Mouse (Mus musculus): ENCODE data around the gene Ss18l2.
A peak's percentile ranks its signal among the peaks of the same experiment; 100 is the strongest.

The Ss18l2 gene

DNA sequence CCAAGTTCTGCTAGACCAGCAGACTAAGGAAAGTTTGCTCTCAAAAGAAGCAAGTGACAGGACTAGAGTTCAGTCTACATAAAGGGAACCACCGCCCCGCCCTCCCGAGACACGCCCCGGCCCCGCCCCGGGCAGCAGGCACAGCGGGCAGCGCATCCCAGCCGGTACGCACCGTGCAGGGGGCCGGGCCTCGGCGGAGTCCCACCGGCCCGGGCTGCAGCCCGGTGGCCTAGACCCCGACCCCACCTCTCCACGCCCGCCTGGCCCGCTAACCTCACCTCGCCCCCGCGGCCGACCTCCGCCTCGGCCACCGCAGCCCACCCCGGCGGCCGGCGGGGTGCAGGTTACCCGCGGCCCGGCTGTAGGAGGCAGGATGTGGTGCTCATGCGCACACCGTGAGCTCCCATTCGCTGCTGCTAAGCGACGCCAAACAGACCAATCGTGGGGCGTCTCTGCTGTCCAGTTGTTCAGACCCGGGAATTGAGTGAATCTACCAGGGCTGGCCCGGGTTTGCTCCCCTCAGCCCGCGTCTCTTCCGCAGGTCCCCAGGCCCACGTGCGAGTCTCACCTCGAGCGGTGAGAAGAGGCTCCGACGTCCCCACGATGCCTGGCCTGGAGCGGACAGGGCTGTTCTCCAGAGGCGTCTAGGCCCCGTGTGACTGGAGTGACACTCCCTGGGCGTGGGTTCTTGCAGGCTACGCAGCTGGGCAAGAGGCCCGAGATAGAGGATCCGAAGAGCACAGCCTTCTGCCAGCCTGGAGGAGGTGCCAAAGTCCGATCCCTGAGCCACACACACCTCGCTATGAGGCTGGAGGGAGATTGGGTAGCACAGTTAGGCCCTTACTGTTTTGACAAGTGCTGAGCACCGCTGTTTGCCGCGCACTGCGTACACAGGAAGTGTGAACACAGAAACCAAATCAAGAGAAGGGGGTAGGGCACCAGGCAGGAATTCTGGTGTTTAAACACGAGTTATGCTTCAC is 5.2 kb upstream of the Ss18l2 start, which contains the start of gene Sec22c:
Gene Sec22c, minus strand, starts transcription at position 845 of the 980 bp plus-strand sequence.
- DNase-seq: peak; percentile 95

DNA sequence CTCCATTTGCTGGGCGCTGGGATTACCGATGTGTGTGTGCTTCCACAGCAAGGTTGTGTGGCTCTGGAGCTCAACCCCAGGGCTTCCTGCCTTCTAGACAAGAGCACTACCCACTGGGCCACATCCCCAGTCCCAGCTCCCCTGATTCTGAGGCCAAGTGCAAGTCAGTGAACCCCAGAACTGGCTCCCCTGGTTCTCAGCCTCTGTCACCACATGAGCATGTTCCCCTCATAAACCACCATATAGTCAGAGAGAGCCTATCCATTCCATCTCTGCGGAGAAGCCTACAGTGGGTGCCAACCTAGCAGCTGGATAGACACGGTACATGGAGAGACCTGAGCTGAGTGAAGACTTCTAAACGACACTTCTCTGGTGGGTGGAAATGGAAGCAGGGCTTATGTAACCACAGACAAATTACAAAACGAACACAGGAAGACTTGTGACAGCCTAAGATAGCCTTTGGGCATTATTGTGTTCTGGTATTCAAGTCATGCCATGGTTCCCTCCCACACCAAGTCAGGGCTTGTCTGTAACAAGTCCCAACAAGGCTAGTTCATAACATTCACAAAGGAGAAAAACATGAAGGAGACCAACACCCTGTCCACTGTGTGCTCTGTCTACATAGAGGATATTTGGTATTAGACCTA is 4.0 kb upstream of the Ss18l2 start:
- peak; percentile 35 for DNase-seq

GRCm38 (mm10) chr9:121707801-121708200 is 2.3 kb upstream of the Ss18l2 start:
- DNase-seq: no peak

- peak; percentile 56 for DNase-seq
Observed at GRCm38 (mm10) chr9:121708506-121709486, 1.3 kb upstream of the Ss18l2 start.

DNA sequence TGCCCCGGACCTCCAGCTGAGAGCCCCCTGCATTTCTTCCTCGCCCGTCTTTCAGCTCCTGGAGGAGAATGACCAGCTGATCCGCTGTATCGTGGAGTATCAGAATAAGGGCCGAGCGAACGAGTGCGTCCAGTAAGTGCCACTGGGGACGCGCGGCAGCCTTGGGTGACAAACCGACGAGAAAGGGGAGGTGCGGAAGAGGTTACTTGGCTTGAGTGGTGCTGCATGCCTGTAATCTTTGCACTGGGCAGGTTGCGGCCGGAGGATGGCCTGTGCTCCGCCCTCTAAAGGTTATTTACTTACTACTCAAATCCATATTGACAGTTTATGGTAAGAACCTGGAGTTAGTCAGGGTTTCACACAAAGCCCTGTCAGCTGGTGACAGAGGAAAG is 451 bp downstream of the Ss18l2 start:
- peak; percentile 51 for DNase-seq

DNA sequence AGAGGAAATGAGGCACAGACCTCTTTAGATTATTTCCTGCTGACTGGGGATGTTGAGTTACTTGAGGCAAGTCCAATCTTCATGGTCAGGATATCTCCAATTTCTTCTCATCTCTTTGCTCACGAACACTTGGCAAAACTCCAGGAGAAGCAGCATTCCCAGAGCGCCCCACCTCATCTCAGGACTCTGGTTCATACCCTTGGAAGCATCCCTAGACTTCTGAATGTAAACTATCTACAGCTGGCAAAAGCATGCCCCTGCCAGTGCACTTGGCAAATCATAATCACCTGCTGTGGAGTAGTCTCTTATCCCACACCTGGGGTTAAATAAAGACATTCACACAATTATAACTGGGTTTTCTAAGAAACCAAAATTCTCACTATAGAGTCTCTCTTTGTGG is 6.9 kb downstream of the Ss18l2 start:
- no peak for DNase-seq

DNA sequence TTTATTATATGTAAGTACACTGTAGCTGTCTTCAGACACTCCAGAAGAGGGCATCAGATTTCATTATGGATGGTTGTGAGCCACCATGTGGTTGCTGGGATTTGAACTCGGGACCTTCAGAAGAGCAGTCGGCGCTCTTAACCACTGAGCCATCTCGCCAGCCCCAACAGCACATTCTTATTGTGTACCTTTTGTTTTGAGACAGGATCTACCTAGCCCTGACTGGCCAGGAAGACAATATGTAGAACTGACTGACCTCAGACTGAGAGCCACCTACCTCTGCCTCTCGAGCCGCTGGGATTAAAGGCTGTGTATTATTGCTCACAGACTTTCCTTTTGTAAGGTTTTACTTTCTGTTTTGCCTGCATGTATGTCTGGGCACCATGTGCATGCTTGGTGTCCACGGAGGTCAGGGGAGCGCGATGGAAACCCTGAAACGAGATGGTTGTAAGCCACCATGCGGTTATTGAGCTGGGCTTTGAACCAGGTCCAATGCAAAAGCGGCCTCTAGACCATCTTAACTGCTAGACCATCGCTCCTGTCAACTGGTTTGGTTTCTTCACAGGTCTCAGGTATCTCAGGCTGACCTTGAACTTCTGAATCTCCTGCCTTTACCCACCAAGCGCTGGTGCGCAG is 8.1 kb downstream of the Ss18l2 start:
- peak; percentile 24 for DNase-seq

DNA sequence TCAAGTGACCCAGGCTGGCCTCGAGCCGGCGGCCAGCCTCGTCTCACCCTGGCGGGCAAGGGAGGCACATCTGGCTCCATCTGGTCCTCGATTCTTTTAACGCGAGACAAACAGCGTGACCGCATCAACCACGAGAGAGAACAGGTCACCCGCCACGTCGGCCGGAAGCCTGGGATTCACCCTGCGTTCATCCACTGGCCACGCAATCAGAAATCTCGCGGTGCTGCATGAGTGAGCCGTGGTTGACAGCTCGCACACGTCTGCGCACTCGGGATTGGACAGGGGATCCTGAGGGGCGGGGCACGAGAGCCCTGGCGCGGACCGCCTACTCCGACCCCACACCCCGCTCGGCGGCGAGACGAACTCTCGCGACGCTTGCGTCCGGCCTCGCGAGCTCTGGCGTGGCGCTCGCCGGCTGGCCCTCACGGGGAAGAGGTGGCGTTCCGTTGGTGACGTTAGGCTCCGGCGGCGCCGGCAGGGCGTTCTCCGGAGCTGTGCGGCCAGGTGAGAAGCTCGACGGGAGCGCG is 8.7 kb downstream of the Ss18l2 start, which contains the start of gene Nktr:
Gene Nktr, plus strand, starts transcription at position 378 of the 527 bp plus-strand sequence.
- DNase-seq: peak; percentile 99

DNA sequence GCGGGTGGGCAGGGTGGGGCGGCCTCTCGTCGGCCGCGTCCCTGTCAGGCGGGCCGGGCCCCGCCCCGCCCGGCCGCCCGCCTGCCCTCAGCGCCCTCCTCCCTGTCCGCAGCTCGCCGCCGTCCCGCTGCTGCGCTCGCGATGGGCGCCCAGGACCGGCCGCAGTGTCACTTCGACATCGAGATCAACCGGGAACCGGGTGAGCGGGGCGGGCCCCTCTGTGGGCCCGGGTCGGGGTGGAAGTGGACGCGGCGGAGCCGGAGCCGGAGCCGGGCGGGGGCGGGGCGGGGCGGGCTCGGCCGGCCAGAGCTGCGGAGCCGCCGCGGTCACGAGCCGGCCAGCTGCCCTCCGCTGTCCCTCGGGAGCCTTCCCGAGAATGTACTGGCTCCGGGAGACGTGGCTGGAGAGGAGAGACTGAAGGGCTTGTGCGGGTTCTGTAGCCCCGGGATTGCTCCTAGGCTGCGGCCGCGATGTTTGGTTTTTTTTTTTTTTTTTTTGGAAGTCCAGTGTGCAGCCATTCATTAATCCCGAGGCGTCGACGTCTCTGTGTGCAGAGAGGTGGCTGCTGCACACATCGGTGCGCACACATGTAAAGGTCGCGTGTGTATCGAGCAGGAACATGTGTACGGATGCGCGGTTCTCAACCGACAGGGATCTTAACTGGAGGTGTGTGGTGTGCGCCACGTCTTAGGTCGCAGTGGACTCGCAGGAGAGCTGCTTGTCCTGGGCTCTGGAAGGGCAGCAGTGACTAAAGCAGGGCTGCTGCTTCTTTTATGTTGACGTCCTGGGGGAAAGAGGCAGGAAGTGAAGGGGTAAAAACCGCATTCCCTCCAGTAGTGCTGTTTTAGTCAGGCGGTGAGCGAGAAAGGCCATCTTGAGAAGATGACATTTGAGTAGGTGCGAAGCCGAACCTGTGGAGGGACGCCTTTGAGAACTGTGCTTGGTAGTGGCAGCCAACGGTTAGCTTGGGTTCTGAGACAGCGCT is 9.5 kb downstream of the Ss18l2 start:
- peak; percentile 26 for DNase-seq

DNA sequence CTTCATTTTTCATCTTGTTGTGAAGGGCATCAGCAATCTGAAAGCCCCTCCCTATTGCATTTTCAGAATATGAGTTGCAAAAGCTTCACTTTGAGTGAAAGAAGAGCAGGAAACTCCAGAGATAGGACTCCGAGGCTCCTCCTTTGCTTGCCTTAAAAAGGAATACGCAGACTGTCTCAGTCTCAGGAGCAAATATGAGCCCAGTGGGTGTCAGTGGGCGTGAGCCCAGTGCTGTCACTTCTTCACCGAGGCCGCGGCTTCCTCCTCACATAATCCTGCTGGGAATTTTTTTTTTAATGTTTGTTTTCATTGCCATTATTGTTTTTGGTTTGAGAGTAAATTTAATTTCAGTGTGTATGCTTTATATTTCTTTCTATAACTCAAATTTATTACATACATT is 30.4 kb downstream of the Ss18l2 start:
- DNase-seq: no peak

- no peak for DNase-seq
Observed at GRCm38 (mm10) chr9:121741168-121741567, 31.0 kb downstream of the Ss18l2 start.

DNA sequence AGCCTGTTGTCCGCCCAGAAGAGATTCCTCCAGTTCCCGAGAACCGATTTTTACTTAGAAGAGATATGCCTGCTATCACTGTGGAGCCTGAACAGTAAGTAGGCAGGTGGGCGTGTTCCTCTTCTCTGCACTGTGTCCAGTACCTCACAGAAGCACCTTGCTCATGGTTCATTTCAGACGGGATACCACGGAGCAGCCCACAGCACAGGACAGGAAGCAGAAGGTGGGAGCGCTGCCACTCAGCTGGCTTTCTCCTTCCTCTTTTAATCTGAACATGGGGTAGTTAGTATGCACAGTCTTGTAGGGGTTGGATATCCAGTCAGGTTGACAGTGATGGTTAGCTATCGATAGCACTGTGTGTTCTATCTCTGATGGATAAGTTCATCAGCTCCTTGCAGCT is 33.9 kb downstream of the Ss18l2 start:
- no peak for DNase-seq

DNA sequence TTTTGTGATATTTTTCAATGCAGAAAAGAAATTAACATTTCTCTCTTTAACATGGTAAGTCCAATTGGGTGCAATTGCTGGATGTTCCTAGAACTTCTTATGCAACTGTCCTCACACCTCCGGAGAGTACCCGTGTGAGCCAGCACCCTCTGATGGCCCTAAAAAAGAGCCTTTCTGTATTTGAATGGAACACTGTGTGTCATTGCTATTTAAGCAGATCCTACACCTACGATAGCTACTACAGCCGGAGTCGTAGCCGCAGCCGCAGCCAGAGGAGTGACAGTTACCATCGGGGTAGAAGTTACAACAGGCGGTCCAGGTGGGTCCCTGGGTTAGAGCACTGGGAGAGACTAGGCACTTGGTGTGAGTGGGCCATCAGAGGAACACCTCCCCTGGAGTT is 42.6 kb downstream of the Ss18l2 start:
- no peak for DNase-seq

- DNase-seq: no peak
Observed at GRCm38 (mm10) chr9:121754624-121755023, 44.5 kb downstream of the Ss18l2 start.

DNA sequence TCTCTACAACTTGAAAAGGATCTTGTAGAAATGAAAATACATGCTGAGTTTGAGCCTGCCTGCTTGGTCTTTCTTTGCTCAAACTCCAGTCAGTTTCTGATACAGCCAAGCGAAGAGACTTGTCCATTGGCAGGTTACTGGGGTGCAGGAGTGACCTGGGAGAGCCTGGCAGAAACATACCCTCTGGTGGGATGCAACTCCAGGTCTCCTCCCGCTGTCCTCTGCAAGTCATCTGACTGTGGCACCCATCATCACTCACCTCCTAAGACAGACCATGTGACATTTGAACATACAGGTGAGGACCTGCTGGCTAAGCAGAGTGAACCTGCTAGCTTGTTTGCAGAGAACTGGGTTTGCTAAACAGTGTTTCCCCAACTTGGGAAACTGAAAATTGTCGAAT is 46.7 kb downstream of the Ss18l2 start:
- no peak for DNase-seq

DNA sequence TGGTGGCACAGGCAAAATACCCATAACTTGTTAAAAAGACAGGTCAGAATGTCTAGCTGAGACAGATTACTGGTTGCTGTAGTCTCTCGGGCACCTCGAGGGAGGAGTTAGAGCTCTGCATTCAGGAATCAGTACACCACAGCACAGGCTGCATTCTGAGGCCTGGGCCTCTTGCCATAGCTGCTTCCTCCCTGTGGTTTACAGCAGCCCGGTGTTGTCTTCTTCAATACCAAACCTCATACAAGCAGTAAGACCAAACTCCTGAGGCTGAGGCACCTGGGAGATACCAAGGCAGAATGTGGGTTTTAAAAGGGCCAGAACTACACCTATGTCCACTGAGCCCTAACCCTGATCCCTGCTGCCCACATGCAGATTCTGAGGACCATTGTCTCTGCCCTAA is 47.3 kb downstream of the Ss18l2 start:
- DNase-seq: no peak

DNA sequence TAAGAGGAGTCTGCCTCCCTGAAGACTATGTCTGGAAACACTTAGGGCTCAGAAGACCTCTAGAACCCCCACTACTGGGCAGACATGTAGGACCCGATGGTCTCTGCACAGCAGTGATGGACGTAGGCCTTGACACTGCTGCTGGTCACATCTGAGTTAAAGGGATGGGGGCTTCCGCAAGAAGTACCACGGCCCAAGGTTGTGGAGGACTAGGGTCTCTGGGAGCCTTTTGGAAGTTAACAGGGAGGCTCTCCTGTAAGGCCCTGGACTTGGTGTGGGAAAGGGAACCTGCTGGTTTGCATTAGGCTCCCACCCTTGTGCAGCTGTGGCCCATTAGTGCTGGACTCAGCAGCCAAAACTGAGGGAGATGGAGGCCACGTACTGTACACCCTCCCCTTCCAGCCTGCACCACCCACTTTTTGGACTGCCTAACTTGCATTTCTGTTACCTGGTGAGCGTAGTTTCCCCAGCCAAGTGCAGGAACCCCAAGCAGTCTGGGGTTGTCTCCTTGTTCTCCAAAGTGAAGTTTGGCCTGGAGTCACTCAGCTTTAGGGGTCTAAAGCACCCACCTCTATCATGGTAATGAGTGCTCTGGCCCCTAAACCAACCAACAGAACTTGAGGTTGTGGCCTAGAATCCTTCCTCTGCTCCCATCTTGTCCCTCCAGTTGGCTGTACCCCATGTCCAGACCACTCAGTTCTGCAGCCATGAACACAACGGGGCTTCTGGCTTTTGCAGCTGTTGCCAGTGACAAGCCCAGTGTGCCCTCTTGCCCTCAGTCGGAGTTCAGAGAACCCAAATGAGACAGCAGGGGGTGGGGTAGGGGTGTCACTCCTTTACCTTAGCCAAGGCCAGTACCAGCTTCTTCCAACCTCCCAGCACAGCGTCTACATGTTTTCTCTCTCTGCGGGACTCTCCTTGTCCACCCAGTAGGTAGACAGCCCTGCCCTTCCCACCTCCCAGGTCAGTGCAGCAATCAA is 48.0 kb downstream of the Ss18l2 start:
- no peak for DNase-seq

DNA sequence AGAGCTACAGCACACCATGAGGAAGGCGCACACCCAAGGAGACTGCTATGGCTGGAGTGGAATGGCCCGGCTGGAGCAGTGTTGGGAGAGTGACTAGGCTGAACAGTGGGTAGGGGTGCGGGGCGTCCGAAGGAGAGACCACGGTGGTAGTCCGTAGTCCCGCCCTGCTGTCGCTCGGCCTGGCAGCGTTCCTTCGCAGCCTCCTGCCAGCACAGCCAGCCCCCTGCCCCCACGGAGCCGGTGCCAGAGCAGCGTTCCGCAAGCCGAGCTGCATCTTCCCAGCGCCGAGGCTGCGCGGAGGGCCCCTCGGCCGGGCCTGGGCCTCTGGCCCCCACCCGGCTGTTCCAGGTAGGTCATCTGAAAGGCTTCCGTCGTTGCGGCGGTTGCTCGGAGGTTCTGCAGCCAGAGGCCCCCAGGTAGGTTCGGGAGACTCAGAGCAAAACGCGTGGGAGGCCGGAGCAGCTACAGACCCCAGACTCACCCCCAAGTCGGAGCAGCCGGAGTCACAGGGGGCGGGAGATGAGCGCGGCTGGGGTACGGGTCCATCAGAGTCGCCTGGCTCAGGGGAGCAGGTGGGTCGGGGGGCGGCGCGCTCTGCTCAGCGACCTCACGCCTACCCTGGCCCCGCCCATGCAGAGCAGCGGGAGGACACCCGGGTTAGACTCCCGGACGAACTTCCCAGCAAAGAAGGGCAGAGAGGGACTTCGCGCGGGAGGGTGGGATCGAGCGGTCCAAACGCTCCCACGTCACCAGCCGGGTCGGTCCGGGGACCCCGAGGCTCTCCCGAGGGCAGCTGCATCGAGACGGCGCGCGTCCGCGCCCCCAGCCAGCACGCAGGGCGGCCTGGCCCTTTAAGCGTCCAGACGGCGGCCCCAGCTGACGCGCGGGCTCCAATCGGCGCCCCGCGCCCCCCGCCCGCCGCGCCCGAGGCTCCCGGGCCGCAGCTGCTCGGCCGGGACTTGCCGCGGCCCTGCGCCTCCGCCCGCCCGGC is 49.3 kb downstream of the Ss18l2 start, which contains the start of gene Zfp651:
Gene Zfp651, plus strand, starts transcription at position 240 of the 991 bp plus-strand sequence.
- no peak for DNase-seq
